Mouse (Mus musculus): Measurements from ENCODE around the gene Zfp12.

GRCm38 (mm10) chr5:143192806-143193205, 42.2 kb upstream of the Zfp12 start:
- no peak for TF ChIP-seq MAX (IDR thresholded peaks at IDR 0.05; ENCODE audit: low read depth)
- TF ChIP-seq POLR2A (IDR thresholded peaks at IDR 0.05; ENCODE audit: insufficient read length, low read depth) = no peak
- no peak for TF ChIP-seq POLR2AphosphoS2 (IDR thresholded peaks at IDR 0.05; ENCODE audit: insufficient read length, low read depth)
- no peak for TF ChIP-seq MYOG (IDR thresholded peaks at IDR 0.05; ENCODE audit: control insufficient read depth in 1 of 3, insufficient read depth in 1 of 3, insufficient read length in 2 of 3, low read depth in 2 of 3)
- TF ChIP-seq CEBPB (IDR thresholded peaks at IDR 0.05; ENCODE audit: insufficient read depth, poor library complexity, severe bottlenecking) = no peak
- no peak for TF ChIP-seq MYOD1 (IDR thresholded peaks at IDR 0.05; ENCODE audit: control insufficient read depth in 1 of 3, insufficient read length in 2 of 3, low read depth in 2 of 3)
- no peak for TF ChIP-seq USF1 (IDR thresholded peaks at IDR 0.05; ENCODE audit: low read depth)

Data from myocyte (in vitro differentiated cells).